Mouse (Mus musculus) T-cell, adult 2 months (primary cell): ENCODE results near the gene Rbms2.
A peak's percentile ranks its signal among the peaks of the same experiment; 100 is the strongest.

Experiments used
- DNase-seq: peaks from one replicate; pipeline ENCODE4 v3.0.0; 2022; ENCODE audit warnings: low spot score

The Rbms2 gene

DNA sequence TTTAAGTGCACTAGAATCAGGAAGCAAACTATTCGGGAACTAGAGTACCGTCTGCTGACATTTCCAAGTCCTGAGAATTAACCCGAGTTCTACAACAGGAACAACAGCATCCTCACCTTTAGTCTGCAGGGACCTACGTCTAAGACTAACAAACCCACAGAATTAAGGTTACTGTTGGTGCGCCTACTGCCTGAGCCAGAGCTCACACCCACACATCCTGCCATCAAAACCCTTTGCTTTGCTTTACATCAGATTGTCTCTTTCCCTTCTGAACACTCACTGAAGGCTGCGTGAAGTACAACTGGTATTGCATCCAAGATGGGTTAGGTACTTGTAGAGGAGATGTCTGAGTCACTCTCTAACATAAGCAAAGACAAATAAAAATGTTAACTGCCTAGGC lies 44.7 kb downstream of the Rbms2 start:
- DNase-seq, result peak; percentile 37

DNA sequence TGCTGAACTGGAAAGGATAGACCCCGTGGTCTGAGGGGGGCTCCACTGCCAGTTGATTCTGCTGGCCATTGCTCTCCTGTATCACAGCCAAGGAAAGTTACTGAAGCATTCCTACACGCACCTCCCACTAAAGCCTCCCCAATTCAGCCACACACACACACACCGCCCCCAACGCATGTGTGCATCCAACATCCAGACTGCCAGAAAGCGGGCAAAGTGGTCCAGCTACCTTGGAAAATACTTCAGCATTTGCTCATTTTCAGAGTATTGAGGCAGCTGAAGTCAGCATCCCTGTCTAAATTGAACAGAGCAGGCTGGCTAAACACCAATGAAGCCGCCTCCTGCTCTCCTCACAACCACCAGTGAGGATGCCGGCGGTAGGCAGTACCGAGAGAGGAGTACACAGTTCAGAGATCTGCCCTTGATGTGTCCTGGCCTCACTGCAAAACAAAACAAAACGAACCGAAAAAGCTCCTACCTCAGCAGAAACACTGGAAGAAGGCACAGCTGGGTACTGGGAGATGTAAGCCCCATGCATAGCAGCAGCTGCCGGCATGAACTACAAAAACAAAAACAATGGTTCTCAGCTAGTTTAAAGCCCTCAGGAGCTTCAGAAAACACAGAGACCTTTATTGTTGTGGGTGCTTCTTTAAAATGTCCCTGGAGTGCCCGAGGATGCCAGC lies 46.3 kb downstream of the Rbms2 start:
- DNase-seq, result peak; percentile 7

DNA sequence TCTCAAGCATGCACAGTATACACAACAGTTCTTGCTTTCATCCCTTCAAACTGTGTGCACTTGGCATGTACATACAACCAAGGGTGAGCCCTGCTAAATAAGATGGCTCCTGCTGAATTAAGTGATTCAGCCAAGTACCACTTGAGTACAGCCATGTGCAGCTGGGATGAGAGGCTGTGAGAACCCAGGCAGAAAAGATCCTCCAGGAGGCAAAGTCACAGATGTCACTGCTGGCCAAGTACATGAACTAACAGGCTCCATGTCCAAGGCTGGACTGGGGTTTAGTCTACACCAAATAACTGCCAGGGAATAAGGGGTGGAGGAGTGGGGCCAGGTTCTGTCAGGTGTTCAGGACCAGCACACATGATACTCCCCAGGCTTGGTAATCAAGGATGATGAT lies 48.3 kb downstream of the Rbms2 start:
- DNase-seq, result no peak

DNA sequence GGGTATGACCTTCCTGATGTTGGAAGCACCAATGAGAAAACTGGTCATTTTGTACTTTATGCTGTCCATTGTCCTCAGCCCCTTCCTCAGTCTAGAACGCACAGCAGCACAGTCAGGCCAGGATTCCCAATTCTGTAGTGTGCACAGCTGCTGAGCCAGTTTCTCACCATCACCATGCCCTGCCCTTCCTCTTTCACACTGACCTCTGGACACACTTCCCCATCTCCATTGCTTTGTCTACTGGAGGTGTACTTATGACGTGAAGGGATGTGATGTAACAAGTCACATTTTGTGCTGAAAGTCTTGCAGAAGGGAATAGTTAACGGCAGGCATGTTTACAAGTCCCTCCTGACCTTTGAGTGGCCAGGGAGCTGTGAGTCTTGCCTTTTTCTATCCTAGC lies 48.8 kb downstream of the Rbms2 start:
- no peak for DNase-seq

DNA sequence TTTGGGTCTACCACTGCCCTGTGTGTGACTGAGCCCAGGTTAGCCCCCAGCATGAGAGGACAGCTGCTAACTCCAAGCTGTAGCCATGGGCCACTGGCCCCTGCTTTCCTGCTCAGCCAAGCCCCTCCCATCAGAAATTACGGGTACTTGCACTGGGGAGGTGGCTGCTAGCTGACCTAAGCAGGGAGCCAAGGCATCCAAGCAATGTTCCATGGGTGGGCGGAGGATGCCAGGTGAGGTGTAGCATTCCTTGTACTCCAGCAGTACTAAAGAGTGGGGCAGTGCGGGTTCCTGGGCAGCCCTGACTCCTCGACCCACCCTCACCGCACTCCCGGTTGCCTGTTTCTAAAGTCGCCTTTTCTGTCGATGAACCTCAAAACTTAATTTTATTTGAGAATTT lies 52.0 kb downstream of the Rbms2 start:
- no peak for DNase-seq

DNA sequence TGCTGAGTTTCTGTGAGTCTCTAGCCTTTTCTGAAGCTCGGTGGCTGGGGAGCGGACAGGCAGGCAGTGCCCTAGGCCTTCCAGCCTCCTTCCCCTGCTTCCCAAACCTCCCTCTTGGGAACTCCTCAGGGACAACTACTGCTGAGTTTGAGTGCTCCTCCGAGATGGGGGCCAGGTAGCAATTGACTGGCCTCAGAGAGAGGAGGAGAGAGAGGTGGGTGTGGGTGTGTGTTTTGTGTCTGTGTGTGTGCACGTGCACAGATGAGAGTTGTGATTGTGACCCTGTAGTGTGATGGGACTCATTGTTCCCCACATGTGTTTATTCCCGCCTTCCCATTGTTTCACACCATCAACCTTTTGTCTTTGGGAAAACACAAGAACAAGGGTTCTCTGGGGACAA lies 52.6 kb downstream of the Rbms2 start:
- no peak for DNase-seq

DNA sequence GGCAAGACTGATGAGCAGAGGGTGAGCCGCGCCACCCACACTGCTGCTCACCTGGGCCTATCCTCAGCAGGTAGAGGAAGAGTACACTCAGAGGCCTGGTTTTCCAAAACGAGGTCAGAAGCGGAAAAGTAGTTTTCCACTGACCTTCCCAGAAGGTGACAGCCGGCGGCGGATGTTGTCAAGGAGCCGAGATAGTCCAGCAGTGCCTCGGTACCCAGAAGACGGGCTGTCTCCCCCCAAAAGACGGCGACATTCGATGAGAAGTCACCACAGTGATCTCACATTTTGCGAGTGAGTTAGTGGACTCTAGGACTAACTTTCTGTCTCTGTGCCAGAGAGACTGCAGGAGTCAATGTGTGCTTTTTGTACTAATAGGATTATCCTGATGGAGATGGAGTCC lies 54.1 kb downstream of the Rbms2 start:
- no peak for DNase-seq

DNA sequence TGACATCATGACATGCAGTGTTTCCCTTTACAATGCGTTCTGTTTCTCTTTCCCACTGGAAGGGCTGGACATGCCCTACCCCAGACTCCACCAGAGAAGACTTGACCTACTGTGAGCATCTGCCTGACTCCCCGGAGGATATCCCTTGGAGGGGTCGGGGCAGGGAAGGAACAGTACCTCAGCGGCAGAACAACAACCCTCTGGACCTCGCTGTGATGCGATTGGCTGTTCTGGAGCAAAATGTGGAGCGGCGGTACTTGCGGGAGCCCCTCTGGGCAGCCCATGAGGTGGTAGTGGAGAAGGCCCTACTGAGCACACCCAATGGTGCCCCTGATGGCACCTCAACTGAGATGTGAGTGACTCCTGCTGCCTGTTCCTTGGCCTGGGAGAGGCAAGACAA lies 55.3 kb downstream of the Rbms2 start:
- DNase-seq, result no peak

DNA sequence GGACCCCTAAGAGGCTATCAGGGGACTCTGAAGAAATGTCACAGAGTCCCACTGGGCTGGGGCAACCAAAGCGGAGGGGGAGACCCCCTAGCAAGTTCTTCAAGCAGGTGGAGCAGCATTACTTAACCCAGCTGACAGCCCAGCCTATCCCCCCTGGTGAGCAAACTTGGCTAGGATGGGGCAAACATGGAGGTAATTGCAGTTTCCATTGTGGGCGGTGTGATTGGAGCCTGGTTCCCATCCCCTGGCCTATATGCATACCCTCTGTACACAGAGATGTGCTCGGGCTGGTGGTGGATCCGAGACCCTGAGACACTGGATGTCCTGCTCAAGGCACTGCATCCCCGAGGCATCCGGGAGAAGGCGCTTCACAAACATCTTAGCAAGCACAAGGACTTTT lies 56.3 kb downstream of the Rbms2 start:
- DNase-seq, result no peak

DNA sequence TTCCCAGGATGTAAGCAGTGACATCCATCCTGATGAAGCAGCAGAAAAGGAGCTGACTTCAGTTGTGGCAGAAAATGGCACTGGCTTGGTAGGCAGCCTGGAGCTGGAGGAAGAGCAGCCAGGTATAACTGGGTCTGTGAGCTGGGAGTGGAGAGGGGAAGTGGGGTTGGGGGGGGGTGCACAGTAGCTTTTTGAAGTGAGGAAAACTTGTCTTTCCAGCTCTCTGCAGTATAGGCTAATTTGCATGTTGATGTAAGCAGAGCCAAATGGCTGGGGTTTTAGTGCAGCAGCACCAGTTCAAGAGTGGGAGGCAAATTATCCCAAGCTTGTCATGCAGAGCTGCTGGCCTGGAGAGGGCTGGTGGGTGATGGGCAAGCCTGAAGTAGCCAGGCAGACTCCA lies 68.9 kb downstream of the Rbms2 start:
- DNase-seq, result no peak

DNA sequence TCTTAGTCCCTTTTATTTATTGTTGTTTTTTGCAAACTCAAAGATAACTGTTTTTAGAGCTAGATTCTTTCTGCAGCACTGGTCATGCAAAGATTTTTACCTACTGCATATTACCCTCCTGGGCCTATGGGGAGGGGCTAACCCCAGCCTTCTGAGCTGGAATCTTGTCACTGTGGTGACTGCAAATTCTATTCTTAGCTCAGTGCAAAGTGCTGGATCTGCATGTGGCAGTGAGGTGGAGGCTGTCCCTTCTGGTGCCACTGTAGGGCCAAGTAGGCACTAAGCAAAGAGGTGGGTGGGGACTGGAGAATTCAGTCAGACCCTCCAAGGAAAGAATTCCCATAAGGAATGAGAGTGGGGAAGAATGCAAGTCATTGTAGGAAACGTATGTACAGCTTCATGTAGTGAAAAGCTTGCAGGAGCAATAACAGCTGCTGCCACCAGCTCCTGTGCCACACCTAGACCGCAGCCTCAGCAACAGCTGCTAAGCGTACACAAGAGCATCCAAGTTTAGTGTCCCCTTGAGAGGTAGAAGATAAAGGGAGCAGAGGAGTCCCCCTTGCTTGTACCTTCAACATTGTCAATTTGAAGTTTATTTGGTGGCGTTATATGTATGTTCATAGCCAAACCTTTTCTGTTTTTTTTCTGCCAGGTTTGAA lies 69.9 kb downstream of the Rbms2 start:
- DNase-seq, result no peak

DNA sequence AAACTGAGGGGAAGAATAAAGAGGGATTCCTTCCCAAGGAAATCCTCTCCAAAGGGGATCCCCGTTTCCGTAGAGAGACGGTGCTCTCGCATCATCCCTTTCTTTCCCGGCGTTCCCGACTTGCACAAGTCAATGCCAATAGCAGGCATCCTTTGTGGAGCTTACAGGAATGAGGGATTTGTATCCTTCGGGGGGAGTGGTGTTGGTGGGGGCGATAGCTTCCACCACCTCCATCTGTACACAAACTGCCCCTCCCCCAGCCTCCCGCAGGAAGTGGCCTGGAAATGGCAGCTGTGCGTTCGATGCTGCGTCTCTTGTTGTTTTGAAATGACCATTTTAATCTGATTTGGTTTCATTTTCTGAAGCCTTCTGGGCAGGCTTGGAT lies 82.5 kb downstream of the Rbms2 start:
- peak; percentile 76 for DNase-seq

DNA sequence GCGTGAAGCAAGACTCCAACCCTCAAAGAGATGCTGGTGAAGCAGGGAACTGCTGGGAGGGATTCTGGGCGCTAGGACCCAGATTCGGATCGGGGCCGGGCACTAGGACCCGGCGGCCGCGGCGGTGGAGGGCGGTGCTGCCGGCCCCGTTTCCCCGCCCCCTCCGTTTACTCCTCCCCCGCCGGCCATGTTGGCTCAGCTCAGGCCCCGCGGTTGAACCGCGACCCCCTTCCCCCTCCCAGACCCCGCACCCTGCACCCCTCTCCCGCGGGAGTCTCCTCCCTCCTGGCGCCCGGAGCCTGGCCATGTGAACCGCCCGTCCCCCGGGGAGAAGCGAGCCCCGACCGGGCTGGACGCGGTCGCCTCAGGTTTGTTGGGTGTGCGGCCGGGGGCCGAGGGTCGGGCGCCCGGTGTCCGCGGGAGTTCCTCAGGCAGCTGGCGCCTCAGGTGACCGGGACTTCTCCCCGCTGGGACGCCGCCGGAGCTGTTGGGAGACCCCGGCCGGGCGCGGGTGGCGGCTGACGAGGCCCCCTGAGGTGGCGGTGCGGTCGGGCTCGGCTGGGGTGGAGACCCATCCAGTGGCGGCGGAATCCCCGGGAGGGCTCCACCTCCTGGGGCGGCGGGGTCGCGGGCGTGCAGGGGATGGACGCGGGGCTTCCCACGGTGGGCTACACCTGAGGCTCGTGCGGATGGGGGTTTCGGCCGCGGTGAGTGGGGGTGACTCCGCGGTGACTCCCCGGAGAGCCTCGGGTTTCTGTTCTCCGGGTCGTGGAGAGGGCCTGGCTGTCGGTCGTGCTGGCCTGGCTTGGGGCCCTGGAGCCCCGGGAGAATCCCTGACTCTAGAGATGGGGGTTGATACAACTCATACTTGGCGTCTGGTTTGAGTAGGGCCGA lies 83.2 kb downstream of the Rbms2 start:
- peak; percentile 83 for DNase-seq

DNA sequence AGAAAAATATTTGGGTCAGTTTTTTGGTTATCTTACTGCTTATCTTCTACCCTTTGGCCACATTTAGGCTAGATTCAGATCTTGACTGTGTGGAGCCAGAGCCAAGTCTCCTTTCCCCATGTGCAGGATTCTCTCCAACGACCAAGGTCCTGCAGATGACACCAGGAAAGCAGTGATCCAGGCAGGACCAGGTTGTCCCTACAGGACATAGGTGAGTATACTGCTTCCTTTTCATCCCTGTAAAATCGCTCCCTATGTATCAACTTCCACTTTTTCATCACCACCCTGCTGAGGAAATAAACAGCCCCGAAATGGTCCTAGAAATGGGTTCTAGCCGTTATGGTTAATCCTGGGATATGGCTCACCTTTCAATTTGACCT lies 83.8 kb downstream of the Rbms2 start:
- no peak for DNase-seq

DNA sequence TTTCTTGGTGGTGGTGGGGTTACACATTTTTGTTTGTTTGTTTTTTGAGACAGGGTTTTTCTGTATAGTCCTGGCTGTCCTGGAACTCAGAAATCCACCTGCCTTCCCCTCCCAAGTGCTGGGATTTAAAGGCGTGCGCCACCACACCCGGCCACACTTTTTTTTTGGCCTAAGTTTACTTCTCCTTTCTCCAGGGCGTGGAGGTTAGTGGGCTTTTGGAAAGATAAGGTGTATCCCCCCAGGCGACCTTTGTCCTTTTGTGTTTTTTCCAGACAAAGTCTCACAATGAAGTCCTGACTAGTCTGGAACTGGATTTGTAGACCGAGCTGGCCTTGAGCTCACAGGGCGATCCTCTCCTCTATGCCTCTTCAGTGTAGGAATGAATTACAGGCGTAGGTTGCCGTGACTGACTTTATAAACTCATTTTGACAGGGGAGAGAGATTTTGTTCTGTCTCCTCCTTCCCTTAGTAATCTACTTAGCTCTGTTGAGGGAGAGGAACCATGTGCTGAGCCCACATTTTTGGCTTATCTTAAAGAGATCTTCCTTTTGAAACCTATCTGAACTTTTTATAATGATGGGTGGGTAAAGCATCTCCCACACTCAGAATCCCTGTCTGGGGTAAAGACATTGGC lies 85.0 kb downstream of the Rbms2 start:
- no peak for DNase-seq

DNA sequence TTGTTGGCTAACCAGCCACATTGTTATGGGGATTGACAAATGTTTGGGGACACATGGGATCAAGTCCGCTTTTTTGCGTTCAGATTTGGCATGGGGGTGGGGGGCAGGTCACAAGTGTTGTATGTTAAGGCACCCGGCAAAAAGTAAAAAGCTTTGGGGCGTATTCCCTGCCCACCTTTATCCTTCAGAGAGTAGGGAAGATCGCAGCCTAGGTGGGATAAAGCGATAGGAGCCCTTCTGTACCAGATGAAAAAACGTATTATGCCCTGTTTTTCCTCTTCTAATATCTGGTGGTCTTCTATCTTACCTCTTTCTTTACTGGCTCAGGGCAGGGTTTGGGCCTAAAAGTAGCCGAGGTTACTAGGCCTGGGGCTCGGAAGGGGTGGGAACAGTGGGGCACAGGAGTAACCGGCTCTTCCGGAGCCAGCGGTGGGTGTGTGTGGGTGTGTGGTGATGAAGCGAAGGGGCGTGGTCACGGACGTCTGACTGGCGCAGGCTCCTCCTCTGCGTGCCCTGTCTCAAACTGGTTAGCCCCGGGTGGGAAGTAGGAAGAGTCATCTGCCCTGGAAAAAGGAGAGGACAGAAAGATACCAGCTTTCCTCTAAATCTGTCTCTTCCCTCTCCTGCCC lies 85.6 kb downstream of the Rbms2 start:
- peak; percentile 92 for DNase-seq

DNA sequence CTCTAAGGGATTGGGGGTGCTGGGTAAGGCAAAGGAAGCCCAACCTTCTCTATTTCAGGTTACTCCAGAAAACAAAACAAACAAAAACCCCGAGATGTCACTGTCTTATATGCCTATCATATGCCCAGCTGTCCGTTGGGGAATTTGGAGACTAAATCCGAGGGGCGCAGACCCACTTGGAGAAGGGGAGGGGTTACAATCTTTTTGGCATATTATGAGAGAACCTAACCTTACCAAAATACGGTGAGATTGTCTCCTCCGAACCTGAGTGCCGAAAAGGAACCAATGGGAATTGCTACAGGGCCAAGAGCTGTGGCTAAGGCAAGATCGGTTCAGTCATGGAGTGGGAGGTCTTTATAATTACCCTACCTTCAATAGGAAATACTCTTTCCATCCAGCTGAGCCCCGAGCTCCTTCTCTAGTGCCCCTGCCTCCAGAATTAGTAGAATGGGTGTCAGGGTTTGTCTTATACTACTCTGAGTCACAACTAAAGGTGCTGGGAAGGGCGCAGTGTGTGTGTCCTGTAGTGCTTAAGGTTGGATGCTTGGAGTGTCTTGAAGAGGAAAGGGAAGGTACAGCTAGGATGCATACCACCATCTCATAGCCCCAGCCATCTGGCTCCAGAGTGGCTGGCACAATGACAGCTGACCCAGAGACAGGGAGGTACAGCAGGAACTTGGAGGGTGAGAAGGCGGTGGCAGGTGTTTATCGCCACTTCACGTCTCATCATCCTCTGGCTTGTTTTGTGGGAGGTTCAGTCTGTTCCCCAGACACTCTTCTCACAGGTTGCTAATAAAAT lies 86.4 kb downstream of the Rbms2 start:
- DNase-seq, result peak; percentile 37

DNA sequence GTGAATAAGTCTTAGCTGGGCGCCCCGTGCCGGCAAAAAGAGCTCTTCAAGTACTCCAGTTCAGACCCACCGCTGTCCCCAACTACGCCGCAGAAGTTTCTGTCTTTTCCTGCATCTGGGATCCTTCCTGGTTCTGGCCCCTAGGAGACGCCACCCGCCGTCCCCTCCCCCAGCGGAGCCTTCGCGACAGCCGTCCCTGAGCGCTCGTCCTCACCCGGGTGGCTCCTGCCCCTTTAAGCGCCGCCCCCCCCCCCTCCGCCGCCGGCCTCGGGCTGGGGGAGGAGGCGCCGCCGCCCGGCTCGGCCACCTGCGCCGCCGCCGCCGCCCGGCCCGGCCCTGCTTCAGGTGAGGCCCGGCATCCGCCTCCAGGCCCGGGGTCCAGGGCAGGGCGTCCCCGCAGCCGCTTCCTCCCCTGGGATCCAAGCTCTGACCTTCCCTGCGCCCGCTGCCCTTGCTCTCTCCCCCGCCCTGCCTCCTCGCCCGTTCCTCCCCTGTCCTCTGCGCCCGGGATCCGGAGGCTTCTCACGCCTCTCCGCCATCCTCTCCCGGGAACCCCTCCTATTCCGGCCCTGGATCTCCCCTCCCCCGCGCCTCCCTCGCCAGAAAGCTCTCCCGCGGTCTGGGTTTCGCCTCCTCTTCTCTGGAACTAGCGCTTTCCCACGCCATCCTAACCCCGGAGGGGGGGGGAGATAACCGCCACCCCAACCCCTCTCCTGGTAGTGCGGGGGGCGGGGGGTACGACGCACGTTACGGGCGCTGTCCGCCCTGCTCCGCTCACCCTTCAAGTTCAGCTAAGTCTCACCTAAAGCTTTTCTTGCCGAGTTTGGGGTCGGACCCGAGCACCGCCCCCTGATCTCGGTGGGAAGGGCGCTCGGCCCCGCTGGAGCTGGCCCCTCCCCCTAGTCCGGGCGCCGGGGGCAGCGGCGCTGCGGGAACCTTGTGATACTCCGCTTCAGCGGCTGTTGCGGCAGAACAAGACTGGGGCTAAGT lies 87.3 kb downstream of the Rbms2 start:
- peak; percentile 41 for DNase-seq

DNA sequence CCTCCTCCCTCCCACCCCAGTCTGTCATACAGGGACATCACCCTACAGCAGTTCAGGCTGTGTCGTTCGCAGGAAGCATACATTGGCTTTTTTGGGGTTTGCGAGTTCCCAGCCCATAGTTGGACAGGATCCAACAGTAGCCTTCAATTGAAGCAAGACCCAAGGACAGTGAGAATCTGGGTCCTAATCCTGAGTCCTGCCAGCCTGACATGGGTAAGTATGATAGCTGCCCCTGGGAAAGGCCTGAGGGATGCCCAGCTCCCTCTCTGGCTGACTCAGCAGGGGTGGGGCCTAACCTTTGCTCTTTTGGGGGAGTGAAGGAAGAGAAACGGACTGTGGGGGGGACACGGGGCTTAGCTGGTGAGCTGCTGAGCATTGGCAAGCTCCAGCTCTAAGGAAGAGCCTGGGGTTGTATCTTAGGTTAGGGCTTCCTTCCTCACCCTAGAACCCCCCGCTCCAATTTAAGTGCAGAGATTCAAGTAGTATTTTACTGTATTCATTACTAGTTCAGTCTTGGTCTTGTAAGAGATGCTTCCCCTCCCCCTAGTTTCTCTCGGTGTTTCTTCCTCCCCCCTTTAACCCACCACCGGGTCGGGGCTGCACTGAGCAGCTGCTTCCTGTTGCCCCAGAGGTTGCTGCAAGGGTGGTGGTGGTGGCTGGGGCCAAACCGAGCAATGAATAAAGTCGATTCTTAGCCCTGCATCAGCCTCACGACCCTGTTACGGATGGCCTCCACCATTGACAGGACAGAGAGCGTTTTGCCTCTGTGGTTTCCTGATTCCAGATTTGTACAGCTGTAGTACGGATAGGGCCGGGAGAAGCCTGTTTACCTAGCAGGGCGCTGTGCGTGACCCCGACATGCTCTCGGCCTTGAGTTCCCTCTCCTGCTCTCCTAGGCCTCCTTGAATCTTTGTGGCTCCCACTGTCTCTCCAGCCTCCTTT lies 88.3 kb downstream of the Rbms2 start, which contains the start of gene Baz2a:
Gene Baz2a (plus strand): TSS at position 14 of the 942 bp plus-strand sequence.
- peak; percentile 59 for DNase-seq
